Mouse (Mus musculus) CH12.LX (cell line): Measurements from ENCODE around the gene Bmi1.

Experiments
- CTCF ChIP-seq, 2 experiments: IDR thresholded peaks in 1 of 2; conservative IDR thresholded peaks in 1 of 2; 2 replicates each; pipeline ENCODE4 v1.5.1; 2011 to 2012; ENCODE audit warnings: low read depth in 2 of 2, low read length in 2 of 2, improper control_type of control experiment in 1 of 2, inconsistent platforms in 1 of 2, mild to moderate bottlenecking in 1 of 2, moderate library complexity in 1 of 2
- E2F4 ChIP-seq: IDR thresholded peaks from 2 replicates; pipeline ENCODE4 v1.6.1; 2011; ENCODE audit warnings: low read depth, low read length, improper control_type of control experiment; ENCODE audit not compliant: insufficient replicate concordance
- HCFC1 ChIP-seq: IDR thresholded peaks from 2 replicates; pipeline ENCODE4 v1.6.1; 2012; ENCODE audit warnings: low read depth, mild to moderate bottlenecking, inconsistent platforms, low read length, improper control_type of control experiment
- KAT2A ChIP-seq: IDR thresholded peaks from 2 replicates; pipeline ENCODE4 v1.6.1; 2012; ENCODE audit warnings: low read length, improper control_type of control experiment, inconsistent platforms; ENCODE audit not compliant: insufficient replicate concordance
- MAX ChIP-seq: IDR thresholded peaks from 2 replicates; pipeline ENCODE4 v1.6.1; 2011; ENCODE audit warnings: low read length, improper control_type of control experiment
- POLR2A ChIP-seq: IDR thresholded peaks from 2 replicates; pipeline ENCODE4 v1.6.1; 2011; ENCODE audit warnings: low read depth, mild to moderate bottlenecking, improper control_type of control experiment, low read length

DNA sequence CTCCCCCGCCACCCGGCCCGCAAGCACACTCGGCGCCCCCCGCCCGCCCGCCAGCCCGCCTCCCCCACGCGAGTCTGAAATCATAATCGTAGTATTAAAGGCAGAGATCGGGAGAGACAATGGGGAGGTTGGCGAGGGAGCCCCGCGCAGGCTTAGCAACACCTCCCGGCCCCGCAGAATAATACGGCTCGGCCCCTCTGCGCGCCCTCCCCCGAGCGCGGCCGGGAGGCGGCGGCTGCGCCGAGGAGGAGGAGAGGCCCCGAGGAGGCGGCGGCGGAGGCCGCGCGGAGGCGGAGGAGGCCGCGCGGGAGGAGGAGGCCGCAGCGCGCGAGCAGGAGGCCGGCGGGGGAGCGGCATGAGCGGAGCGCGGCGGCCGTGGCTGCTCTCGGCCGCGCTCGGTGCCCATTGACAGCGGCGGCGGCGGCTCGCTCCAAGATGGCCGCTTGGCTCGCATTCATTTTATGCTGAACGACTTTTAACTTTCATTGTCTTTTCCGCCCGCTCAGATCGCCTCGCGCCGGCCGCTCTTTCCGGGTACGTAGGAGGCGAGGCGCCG is at the start of gene Bmi1:
- TF ChIP-seq POLR2A (peak; percentile 60), E2F4 (no peak), CTCF (conservative IDR thresholded peaks at IDR 0.05 in 1 of 2, IDR thresholded peaks at IDR 0.05 in 1 of 2; ENCODE audit: low read depth in 2 of 2, low read length in 2 of 2) (no peak), MAX (no peak), HCFC1 (no peak), KAT2A (no peak)
